Mouse (Mus musculus) lung, adult 2 months (tissue): ENCODE data around the gene Itpa.

Experiments used
- CTCF ChIP-seq: fragments of 200-500 bp; IDR thresholded peaks from 2 replicates; pipeline ENCODE4 v1.5.1; 2011; ENCODE audit warnings: mild to moderate bottlenecking, low read length, control low read depth; ENCODE audit not compliant: insufficient read depth
- POLR2A ChIP-seq: fragments of 200-500 bp; IDR thresholded peaks from 2 replicates; pipeline ENCODE4 v1.6.1; 2011; ENCODE audit warnings: low read depth, mild to moderate bottlenecking, control low read depth, low read length, borderline replicate concordance; ENCODE audit errors: extremely low read depth

DNA sequence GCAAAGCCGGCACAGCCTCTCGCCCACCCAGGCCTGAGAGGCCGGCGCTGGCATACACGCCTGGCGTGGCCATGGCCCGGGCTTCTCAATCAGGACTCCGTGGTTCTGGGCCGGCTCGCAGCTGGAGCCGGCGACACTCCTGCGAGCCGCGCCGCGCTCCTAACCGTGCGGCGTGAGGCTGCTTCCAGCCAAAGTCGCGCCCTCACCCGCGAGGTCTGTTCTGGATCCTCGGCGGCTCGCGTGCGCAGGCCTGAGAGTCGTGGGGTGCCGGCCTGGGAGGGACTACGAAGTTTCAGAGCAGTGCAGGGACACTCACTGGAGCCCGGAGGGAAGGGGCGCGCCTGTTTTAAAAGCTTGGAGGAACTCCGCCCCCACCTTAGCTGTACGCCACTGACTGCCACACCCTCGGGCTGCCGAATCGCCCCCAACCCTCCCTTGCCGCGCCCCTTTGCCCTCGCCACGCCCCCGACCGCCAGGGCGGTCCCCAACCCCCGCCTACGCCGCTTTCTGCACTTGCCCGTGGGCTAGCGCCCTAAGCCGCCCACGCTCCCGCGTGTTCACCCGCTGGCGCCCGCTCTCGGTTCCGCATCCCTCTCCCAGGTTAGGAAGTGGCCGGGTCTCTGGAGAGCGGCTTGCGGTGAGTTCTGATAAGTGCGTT, 29.9 kb downstream of the Itpa start, which contains the start of gene Slc4a11:
- TF ChIP-seq CTCF (no peak), POLR2A (no peak)
